Mouse (Mus musculus) embryo, embryonic 10.5 days (tissue): Measurements from ENCODE around the gene Il21r.

Experiments
- DNase-seq: peaks from one replicate; pipeline ENCODE4 v3.0.0-alpha.2; 2015; ENCODE audit warnings: low spot score

The Il21r gene

DNA sequence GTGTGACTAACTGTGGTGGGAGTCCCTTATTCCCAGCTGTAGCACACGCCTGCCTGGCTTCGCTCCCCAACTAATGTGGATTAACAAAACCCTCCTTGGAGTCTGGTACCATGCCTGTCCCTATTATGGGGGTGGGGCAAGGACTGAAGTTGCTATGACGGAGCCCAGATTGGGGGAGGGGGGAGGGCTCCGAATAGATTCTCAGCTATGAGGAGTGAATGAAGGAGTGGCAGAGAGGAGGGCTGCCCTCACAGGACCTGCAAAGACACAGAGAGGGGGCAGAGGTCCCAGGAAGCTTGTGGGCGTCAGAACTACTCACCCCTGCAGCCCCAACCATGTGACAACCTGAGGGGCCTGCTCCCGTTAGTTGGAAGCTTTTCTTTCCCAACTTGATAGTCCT lies 35.1 kb downstream of the Il21r start:
- DNase-seq = no peak

DNA sequence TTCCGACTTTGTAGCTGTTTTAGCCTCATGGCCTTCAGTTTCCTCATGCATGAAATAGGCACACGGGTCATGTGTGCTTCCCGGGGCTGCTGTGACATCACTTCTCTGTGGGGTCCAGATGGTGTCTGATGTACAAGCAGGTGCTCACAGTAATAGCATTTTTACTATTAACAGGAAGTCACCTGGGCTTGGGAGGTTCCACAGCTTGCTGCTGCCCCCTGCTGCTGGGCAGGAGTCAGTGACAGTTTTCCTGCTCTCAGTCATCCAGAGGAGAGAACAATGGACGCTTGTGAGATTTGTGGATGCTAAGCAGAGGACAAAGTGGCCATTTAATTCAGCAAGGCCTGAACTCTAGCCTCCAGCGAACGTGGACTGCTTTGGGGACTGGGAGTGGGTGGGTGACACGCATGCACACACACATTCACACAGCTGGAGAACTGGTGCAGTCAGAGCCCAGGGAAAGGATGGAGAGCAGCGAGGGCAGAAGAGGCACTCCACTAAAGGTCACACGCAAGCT lies 35.7 kb downstream of the Il21r start:
- DNase-seq = peak; percentile 68

DNA sequence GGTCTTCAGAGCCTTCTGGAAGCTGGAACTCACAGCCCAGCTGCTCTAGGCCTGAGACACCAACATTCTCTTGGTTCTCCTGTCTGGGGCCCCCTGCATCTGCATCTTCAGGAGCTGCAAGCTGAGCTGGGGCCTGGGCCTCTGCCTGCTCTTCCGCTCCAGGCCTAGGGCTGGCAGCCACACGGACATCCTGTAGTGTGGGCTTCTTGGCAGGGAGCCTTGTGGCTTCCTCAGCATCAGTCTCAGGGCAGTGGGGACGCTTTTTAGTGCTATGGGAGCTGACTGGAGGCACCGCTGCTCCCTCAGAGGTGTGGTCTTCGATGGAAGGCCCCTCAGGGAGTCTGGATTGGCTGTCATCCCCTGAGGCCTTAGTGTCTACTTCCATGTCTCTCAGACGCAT lies 40.7 kb downstream of the Il21r start:
- no peak for DNase-seq

DNA sequence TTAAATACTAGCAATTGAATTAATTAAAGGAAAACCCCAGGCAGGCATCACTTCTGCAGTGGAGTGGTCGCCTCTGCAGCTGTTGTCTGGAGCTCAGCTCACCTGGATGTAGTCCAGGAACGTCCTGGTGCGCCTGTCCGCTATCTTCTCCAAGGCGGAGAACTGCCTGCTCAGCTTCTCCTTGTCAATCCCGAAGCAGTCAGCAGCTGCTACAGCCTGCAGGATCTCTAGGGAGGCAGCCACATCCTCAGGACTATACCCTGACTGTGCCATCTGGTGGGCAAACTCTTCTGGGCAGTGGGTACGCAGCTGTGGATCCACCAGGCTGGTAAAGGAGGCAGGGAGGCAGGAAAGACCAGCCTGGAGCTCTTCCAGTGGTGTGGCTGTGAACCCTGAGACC lies 42.2 kb downstream of the Il21r start:
- DNase-seq = no peak

DNA sequence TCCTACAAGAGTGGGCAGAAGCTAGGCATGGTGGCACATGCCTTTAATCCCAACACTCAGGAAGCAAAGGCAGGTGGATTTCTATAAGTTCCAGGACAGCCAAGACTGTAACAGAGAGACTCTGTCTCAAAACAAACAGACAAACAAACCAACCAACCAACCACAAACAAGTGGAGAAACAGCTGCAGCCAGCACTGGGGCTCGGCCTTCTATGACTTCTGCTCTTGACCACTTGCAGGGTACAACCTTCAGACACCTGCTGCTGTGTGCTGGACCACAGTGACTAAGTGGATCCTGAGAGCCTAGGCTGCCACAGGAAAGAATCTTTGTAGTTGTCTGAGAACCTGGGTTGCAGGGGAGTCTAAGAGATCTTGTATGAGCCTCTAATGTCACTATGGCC lies 45.8 kb downstream of the Il21r start:
- no peak for DNase-seq

DNA sequence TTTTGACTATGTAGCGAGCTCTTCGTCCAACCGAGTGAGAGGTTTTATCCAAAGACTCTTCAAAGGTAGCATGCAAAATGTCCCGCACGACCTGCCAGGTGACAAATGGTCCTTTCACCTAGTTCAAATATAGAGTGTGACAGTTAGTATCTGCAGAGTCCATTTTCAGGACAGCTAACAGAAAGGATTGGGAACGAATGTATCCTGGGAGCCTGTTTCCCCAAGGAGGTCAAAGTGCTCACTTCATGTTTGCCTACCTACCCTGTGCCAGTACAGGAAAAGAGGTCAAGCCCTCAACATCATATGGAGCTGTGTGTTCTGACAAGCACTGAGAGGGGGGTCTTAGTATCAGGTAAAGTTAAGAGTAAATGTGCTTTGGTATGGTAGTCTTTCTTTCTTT lies 54.3 kb downstream of the Il21r start:
- DNase-seq = no peak

DNA sequence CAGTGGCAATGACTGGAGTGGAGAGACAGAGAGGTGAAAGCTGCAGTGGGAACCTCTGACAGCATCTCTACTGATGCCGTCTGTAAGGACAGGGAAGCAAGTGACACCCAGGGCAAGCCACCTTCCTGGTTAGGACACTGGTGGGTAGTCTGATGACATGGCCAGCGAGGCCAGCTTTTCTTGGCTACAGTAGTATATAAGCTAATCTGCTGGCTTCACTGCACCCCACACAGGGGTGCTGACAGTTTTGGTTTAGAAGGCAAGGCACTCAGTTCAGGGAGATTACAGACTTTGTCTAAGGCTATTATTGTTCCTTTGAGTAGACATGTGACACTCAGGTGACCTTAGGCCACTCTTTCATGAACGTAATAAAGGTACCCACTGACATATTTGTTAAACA lies 60.4 kb downstream of the Il21r start:
- no peak for DNase-seq

DNA sequence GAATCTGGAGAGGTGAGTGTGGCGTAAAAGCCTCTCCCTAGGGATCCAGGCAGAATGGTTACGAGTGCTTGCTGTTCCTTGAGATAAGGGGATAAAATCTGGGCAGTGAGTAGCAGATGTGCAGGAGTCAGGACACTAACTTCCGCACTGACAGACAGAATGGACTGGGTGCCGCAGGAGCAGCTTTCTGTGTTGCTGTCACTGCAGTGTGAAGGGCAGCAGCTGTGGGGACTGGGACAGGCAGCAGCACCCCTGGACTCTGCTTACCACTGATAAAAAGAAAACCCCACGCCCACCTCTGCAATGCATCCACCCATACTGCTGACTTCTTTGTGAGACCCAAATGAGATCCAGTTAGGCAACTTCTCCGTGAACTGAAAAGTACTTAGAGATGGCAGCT lies 67.6 kb downstream of the Il21r start:
- DNase-seq = no peak

DNA sequence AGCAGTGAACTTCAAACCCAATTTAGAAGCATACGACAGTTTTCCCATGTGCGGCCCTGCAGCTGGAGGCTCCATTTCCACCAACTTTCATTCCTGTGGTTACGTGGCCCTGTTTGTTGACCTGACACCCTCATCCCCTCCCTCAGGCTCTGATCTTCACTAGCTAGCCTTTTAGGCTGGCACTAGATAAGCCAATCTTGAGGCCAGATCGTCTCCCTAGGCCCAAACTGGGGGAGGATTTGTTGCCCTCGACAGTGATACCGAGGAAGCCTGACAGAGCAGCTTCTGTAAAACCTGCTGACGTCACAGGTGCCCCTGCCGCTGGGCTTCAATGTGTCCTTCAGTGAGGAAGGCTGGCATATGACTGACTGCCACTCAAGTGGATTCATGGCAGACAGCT lies 68.2 kb downstream of the Il21r start:
- DNase-seq = no peak

DNA sequence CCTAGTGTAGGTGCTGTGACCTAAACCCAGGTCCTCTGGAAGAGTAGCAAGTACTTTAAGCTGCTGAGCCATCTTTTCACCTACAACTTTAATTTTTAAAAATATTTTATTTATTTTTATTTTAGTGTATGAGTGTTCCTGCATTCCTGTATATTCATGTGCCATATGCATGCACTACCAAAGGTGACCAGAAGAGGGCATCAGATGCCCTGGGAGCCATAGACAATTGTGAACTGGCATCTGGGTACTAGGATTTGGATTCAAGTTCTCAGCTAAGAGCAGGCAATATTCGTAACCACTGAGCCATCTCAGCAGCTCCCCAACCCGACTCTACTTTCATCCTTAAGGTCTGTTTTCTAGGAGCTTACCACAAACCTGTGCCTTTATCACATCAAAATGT lies 71.7 kb downstream of the Il21r start:
- peak; percentile 75 for DNase-seq

DNA sequence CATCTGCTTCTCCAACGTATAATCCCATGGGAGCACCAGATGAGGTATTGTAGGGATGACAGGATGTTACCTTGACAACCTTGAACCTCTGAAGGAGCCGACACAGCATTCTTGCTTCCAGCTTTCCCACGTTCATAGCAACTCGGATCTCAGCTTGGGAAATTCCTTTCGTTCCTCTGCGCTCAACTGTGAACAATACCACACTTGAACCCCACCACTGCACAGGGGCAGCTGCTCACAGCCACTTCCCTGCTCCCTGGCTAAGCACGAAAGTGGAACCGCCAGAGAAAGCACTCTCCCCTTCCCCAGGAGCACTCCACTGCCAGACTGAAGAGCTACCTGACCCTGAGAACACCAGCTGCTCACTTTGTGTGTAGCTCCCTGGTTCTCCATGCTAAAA lies 75.5 kb downstream of the Il21r start:
- DNase-seq = no peak

DNA sequence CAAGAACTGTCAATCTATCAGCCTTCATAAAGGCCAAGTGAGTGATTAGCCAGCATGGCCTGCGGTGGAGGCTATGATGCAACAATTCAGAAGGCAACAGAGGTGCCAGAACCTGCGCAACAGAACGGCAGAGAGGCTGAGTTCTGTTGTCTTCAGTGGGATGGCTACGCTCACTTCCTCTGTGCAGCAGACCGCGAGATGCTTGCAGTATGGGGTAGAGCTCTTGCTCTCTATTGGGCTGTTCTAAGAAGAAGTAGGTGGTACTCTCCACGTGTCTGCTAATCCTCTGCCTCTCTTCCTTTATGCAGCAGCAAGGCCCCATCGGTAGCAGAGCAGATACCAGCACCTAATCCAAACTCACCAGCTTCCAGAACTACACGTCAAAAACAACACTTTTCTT lies 76.7 kb downstream of the Il21r start:
- DNase-seq = no peak
